Mouse (Mus musculus) E14TG2a.4 (cell line): ENCODE results near the gene Cacna2d4.
A peak's percentile ranks its signal among the peaks of the same experiment; 100 is the strongest.

Experiments used
- H3K27me3 ChIP-seq: 2 replicates; pipeline ENCODE4 v1.6.1; 2014; ENCODE audit warnings: low read length, control low read depth; ENCODE audit not compliant: insufficient read depth
- H3K36me3 ChIP-seq: 2 replicates; pipeline ENCODE4 v1.6.1; 2014; ENCODE audit warnings: low read length, control low read depth; ENCODE audit not compliant: insufficient read depth
- H3K4me1 ChIP-seq: replicated peaks from 2 replicates; pipeline ENCODE4 v1.6.1; 2014; ENCODE audit warnings: low read depth, low read length, control low read depth
- H3K4me3 ChIP-seq: replicated peaks from 2 replicates; pipeline ENCODE4 v1.5.1; 2014; ENCODE audit warnings: mild to moderate bottlenecking, low read length
- H3K9me3 ChIP-seq: 2 replicates; pipeline ENCODE4 v1.6.1; 2014; ENCODE audit warnings: low read length, control low read depth
- CTCF ChIP-seq: conservative IDR thresholded peaks from 2 replicates; pipeline ENCODE4 v1.5.1; 2014; ENCODE audit warnings: low read length
- NANOG ChIP-seq: IDR thresholded peaks from 2 replicates; pipeline ENCODE4 v1.6.1; 2014; ENCODE audit warnings: borderline replicate concordance, low read length, mixed read lengths
- POU5F1 ChIP-seq: IDR thresholded peaks from 2 replicates; pipeline ENCODE4 v1.6.1; 2014; ENCODE audit warnings: low read length, borderline replicate concordance

Gene Cacna2d4

GRCm38 (mm10) chr6:119387801-119388649 lies 151.7 kb downstream of the Cacna2d4 start:
- Histone ChIP-seq H3K36me3 (peaks cover 22% of the 10 kb centered on the region), H3K9me3 (no peaks in the 10 kb centered on the region), H3K27me3 (no peaks in the 10 kb centered on the region), H3K4me3 (peak overlapping the region; percentile 89), H3K4me1 (peaks cover 39% of the 10 kb centered on the region)
- TF ChIP-seq CTCF = no peak
- no peak for TF ChIP-seq POU5F1
- no peak for TF ChIP-seq NANOG

- Histone ChIP-seq H3K4me3 (peak overlapping the region; percentile 89), H3K36me3 (peaks cover 21% of the 10 kb centered on the region), H3K27me3 (no peaks in the 10 kb centered on the region), H3K9me3 (no peaks in the 10 kb centered on the region), H3K4me1 (peaks cover 39% of the 10 kb centered on the region)
- no peak for TF ChIP-seq NANOG
- no peak for TF ChIP-seq POU5F1
- no peak for TF ChIP-seq CTCF
Observed at GRCm38 (mm10) chr6:119388650-119389012, 152.3 kb downstream of the Cacna2d4 start.

- peaks cover 17% of the 10 kb centered on the region for H3K36me3 ChIP-seq
- H3K9me3 ChIP-seq = no peaks in the 10 kb centered on the region
- TF ChIP-seq NANOG (no peak), POU5F1 (no peak), CTCF (no peak)
- H3K4me1 ChIP-seq = peaks cover 39% of the 10 kb centered on the region
- peak overlapping the region; percentile 89 for H3K4me3 ChIP-seq
- H3K27me3 ChIP-seq = no peaks in the 10 kb centered on the region
Observed at GRCm38 (mm10) chr6:119389089-119389488, 152.8 kb downstream of the Cacna2d4 start.

- no peak overlapping the region for H3K4me3 ChIP-seq
- peaks cover 46% of the 10 kb centered on the region for H3K4me1 ChIP-seq
- no peaks in the 10 kb centered on the region for H3K9me3 ChIP-seq
- H3K27me3 ChIP-seq = no peaks in the 10 kb centered on the region
- H3K36me3 ChIP-seq = peaks cover 13% of the 10 kb centered on the region
- TF ChIP-seq NANOG = no peak
- TF ChIP-seq CTCF = no peak
- TF ChIP-seq POU5F1 = no peak
Observed at GRCm38 (mm10) chr6:119390728-119391127, 154.4 kb downstream of the Cacna2d4 start.

GRCm38 (mm10) chr6:119392836-119393235 lies 156.5 kb downstream of the Cacna2d4 start:
- peaks cover 45% of the 10 kb centered on the region for H3K4me1 ChIP-seq
- H3K4me3 ChIP-seq = no peak overlapping the region
- H3K9me3 ChIP-seq = no peaks in the 10 kb centered on the region
- peaks cover 30% of the 10 kb centered on the region for H3K36me3 ChIP-seq
- TF ChIP-seq NANOG (no peak), POU5F1 (no peak), CTCF (no peak)
- H3K27me3 ChIP-seq = no peaks in the 10 kb centered on the region

GRCm38 (mm10) chr6:119395421-119396308 lies 159.3 kb downstream of the Cacna2d4 start:
- TF ChIP-seq POU5F1 (no peak), NANOG (no peak), CTCF (no peak)
- Histone ChIP-seq H3K4me1 (peaks cover 30% of the 10 kb centered on the region), H3K27me3 (no peaks in the 10 kb centered on the region), H3K9me3 (no peaks in the 10 kb centered on the region), H3K36me3 (peaks cover 53% of the 10 kb centered on the region), H3K4me3 (no peak overlapping the region)

GRCm38 (mm10) chr6:119396309-119396634 lies 159.9 kb downstream of the Cacna2d4 start:
- H3K27me3 ChIP-seq = no peaks in the 10 kb centered on the region
- no peaks in the 10 kb centered on the region for H3K9me3 ChIP-seq
- H3K36me3 ChIP-seq = peaks cover 53% of the 10 kb centered on the region
- no peak overlapping the region for H3K4me3 ChIP-seq
- H3K4me1 ChIP-seq = peaks cover 30% of the 10 kb centered on the region
- TF ChIP-seq CTCF = no peak
- TF ChIP-seq POU5F1 = no peak
- no peak for TF ChIP-seq NANOG

GRCm38 (mm10) chr6:119399371-119399770 lies 163.0 kb downstream of the Cacna2d4 start:
- Histone ChIP-seq H3K36me3 (peaks cover 74% of the 10 kb centered on the region), H3K9me3 (no peaks in the 10 kb centered on the region), H3K4me3 (no peak overlapping the region), H3K27me3 (no peaks in the 10 kb centered on the region), H3K4me1 (peaks cover 50% of the 10 kb centered on the region)
- TF ChIP-seq CTCF (no peak), POU5F1 (no peak)
